Mouse (Mus musculus) hindbrain, embryonic 15.5 days (tissue): ENCODE results near the gene Aars2. TPM values are rescaled to one million over a fixed set of nuclear protein-coding genes. Genes with fewer than 3 reads are reported as not detected.

Experiments
- ATAC-seq: fragments of 200-750 bp; cut with Nextera tagmentation; 2 replicates; pipeline ENCODE4 v1.8.0; 2017; ENCODE audit warnings: low read depth, moderate number of reproducible peaks, moderate TSS enrichment; ENCODE audit not compliant: low FRiP score
- H3K27ac ChIP-seq: fragments of 300-500 bp; sonication (generic); replicated peaks from 2 replicates; pipeline ENCODE4 v1.5.1; 2015; ENCODE audit warnings: mild to moderate bottlenecking, inconsistent platforms
- H3K27me3 ChIP-seq: fragments of 300-500 bp; sonication (generic); 2 replicates; pipeline ENCODE4 v1.6.1; 2015; ENCODE audit warnings: control low read depth, inconsistent platforms
- H3K36me3 ChIP-seq: fragments of 300-500 bp; sonication (generic); 2 replicates; pipeline ENCODE4 v1.6.1; 2015; ENCODE audit warnings: control low read depth, inconsistent platforms
- H3K4me1 ChIP-seq: fragments of 300-500 bp; sonication (generic); replicated peaks from 2 replicates; pipeline ENCODE4 v1.6.1; 2015; ENCODE audit warnings: control low read depth, inconsistent platforms
- H3K4me2 ChIP-seq: fragments of 300-500 bp; sonication (generic); 2 replicates; pipeline ENCODE4 v1.6.1; 2015; ENCODE audit warnings: moderate library complexity, mild to moderate bottlenecking, inconsistent platforms
- H3K4me3 ChIP-seq: fragments of 300-500 bp; sonication (generic); 2 replicates; pipeline ENCODE4 v1.5.1; 2015; ENCODE audit warnings: mild to moderate bottlenecking, inconsistent platforms
- H3K9ac ChIP-seq: fragments of 300-500 bp; sonication (generic); 2 replicates; pipeline ENCODE4 v1.6.1; 2015; ENCODE audit warnings: inconsistent platforms
- H3K9me3 ChIP-seq: fragments of 300-500 bp; sonication (generic); 2 replicates; pipeline ENCODE4 v1.6.1; 2016; ENCODE audit warnings: control low read depth, inconsistent platforms
- WGBS: fragments of 180-500 bp; shearing (Covaris S2); methylation state at CpG from one replicate; pipeline ENCODE4 v1.1.7; 2015; 5-methylcytosine and 5-hydroxymethylcytosine counted together
- polyA plus RNA-seq: library from polyadenylated mRNA; unstranded; fragments of >200 nt; fragmentation: Nextera tagmentation; extraction: Ambion mirVana; gene quantifications from 2 replicates; pipeline ENCODE4 v1.2.1, GENCODE M21; 2015

Aars2 gene
- polyA plus RNA-seq: 19.4 and 19.9 TPM in 2 replicates

GRCm38 (mm10) chr17:45506700-45507189 is at the start of gene Aars2:
Aars2 (plus strand) TSS chr17:45506841.
- H3K27me3 ChIP-seq: no peaks in the 10 kb centered on the region
- H3K36me3 ChIP-seq: peaks cover 2% of the 10 kb centered on the region; the same call in 1 of the 2 replicates
- H3K4me1 ChIP-seq: peaks cover 14% of the 10 kb centered on the region
- H3K4me3 ChIP-seq: peak within 1 kb of the TSS; percentile 77
- peak within 1 kb of the TSS; percentile 79 for H3K9ac ChIP-seq
- ATAC-seq: peak; percentile 96
- H3K27ac ChIP-seq: peak within 1 kb of the TSS; percentile 95
- H3K4me2 ChIP-seq: peak within 1 kb of the TSS; percentile 52
- 0% methylated on average over 42 of the region's 42 CpGs for WGBS
- H3K9me3 ChIP-seq: no peaks in the 10 kb centered on the region

- WGBS: 91% methylated on average over 5 of the region's 5 CpGs
- Histone ChIP-seq H3K36me3 (no peaks in the 10 kb centered on the region), H3K4me2 (no peak overlapping the region), H3K27ac (peak overlapping the region; percentile 37; the same call in 1 of the 2 replicates), H3K4me1 (peaks cover 6% of the 10 kb centered on the region), H3K9ac (no peak overlapping the region), H3K9me3 (no peaks in the 10 kb centered on the region), H3K4me3 (no peak overlapping the region), H3K27me3 (no peaks in the 10 kb centered on the region)
- ATAC-seq: no peak
These were observed 49.2 kb upstream of the Aars2 start for GRCm38 (mm10) chr17:45457487-45457886.

- no peaks in the 10 kb centered on the region for H3K27me3 ChIP-seq
- H3K9me3 ChIP-seq: no peaks in the 10 kb centered on the region
- H3K4me2 ChIP-seq: no peak overlapping the region
- no peak overlapping the region for H3K9ac ChIP-seq
- no peak overlapping the region for H3K4me3 ChIP-seq
- H3K27ac ChIP-seq: no peak overlapping the region
- peaks cover 6% of the 10 kb centered on the region for H3K4me1 ChIP-seq
- WGBS: 84% methylated on average over 4 of the region's 4 CpGs
- no peak for ATAC-seq
- no peaks in the 10 kb centered on the region for H3K36me3 ChIP-seq
These were observed 48.1 kb upstream of the Aars2 start for GRCm38 (mm10) chr17:45458516-45458915.

- ATAC-seq: no peak
- Histone ChIP-seq H3K9me3 (no peaks in the 10 kb centered on the region), H3K4me1 (peaks cover 6% of the 10 kb centered on the region), H3K27me3 (no peaks in the 10 kb centered on the region), H3K36me3 (no peaks in the 10 kb centered on the region), H3K9ac (no peak overlapping the region), H3K4me3 (no peak overlapping the region), H3K27ac (no peak overlapping the region), H3K4me2 (no peak overlapping the region)
- WGBS: 94% methylated on average over 8 of the region's 8 CpGs
These were observed 47.6 kb upstream of the Aars2 start for GRCm38 (mm10) chr17:45459062-45459461.

- H3K27me3 ChIP-seq: no peaks in the 10 kb centered on the region
- no peaks in the 10 kb centered on the region for H3K9me3 ChIP-seq
- 91% methylated on average over 4 of the region's 4 CpGs for WGBS
- ATAC-seq: no peak
- no peaks in the 10 kb centered on the region for H3K36me3 ChIP-seq
- no peak overlapping the region for H3K27ac ChIP-seq
- no peaks in the 10 kb centered on the region for H3K4me1 ChIP-seq
- H3K4me2 ChIP-seq: no peak overlapping the region
- H3K4me3 ChIP-seq: no peak overlapping the region
- no peak overlapping the region for H3K9ac ChIP-seq
These were observed 44.1 kb upstream of the Aars2 start for GRCm38 (mm10) chr17:45462506-45462905.

GRCm38 (mm10) chr17:45464255-45464654 is 42.4 kb upstream of the Aars2 start:
- H3K4me1 ChIP-seq: no peaks in the 10 kb centered on the region
- no peak for ATAC-seq
- H3K4me3 ChIP-seq: no peak overlapping the region
- no peaks in the 10 kb centered on the region for H3K36me3 ChIP-seq
- H3K27me3 ChIP-seq: no peaks in the 10 kb centered on the region
- WGBS: 86% methylated on average over 9 of the region's 9 CpGs
- H3K9ac ChIP-seq: no peak overlapping the region
- H3K9me3 ChIP-seq: no peaks in the 10 kb centered on the region
- H3K4me2 ChIP-seq: no peak overlapping the region
- no peak overlapping the region for H3K27ac ChIP-seq

- no peak for ATAC-seq
- no peak overlapping the region for H3K9ac ChIP-seq
- H3K4me3 ChIP-seq: no peak overlapping the region
- H3K27ac ChIP-seq: no peak overlapping the region
- 74% methylated on average over 2 of the region's 2 CpGs for WGBS
- no peaks in the 10 kb centered on the region for H3K27me3 ChIP-seq
- H3K4me2 ChIP-seq: no peak overlapping the region
- H3K4me1 ChIP-seq: no peaks in the 10 kb centered on the region
- no peaks in the 10 kb centered on the region for H3K9me3 ChIP-seq
- H3K36me3 ChIP-seq: no peaks in the 10 kb centered on the region
These were observed 39.9 kb upstream of the Aars2 start for GRCm38 (mm10) chr17:45466701-45467100.

GRCm38 (mm10) chr17:45468302-45468701 is 38.3 kb upstream of the Aars2 start:
- no peak for ATAC-seq
- no peaks in the 10 kb centered on the region for H3K9me3 ChIP-seq
- H3K36me3 ChIP-seq: no peaks in the 10 kb centered on the region
- WGBS: 90% methylated on average over 5 of the region's 5 CpGs
- H3K4me3 ChIP-seq: no peak overlapping the region
- H3K4me2 ChIP-seq: no peak overlapping the region
- no peak overlapping the region for H3K27ac ChIP-seq
- H3K27me3 ChIP-seq: no peaks in the 10 kb centered on the region
- H3K4me1 ChIP-seq: no peaks in the 10 kb centered on the region
- H3K9ac ChIP-seq: no peak overlapping the region

- H3K4me3 ChIP-seq: no peak overlapping the region
- H3K9ac ChIP-seq: no peak overlapping the region
- H3K27me3 ChIP-seq: no peaks in the 10 kb centered on the region
- H3K9me3 ChIP-seq: no peaks in the 10 kb centered on the region
- no peaks in the 10 kb centered on the region for H3K36me3 ChIP-seq
- WGBS: 87% methylated on average over 7 of the region's 7 CpGs
- H3K4me1 ChIP-seq: peaks cover 15% of the 10 kb centered on the region; the same call in 1 of the 2 replicates
- no peak overlapping the region for H3K27ac ChIP-seq
- no peak overlapping the region for H3K4me2 ChIP-seq
- ATAC-seq: no peak
These were observed 35.9 kb upstream of the Aars2 start for GRCm38 (mm10) chr17:45470726-45471125.

- ATAC-seq: no peak
- Histone ChIP-seq H3K27ac (no peak overlapping the region), H3K9ac (no peak overlapping the region), H3K4me2 (peak overlapping the region; percentile 61; the same call in 1 of the 2 replicates), H3K36me3 (no peaks in the 10 kb centered on the region), H3K9me3 (no peaks in the 10 kb centered on the region), H3K4me1 (peaks cover 15% of the 10 kb centered on the region; the same call in 1 of the 2 replicates), H3K27me3 (no peaks in the 10 kb centered on the region), H3K4me3 (no peak overlapping the region)
- WGBS: 76% methylated on average over 6 of the region's 6 CpGs
These were observed 33.0 kb upstream of the Aars2 start for GRCm38 (mm10) chr17:45473667-45474066.

- 69% methylated on average over 8 of the region's 8 CpGs for WGBS
- ATAC-seq: peak; percentile 10; the same call in 1 of the 2 replicates
- Histone ChIP-seq H3K4me1 (peaks cover 15% of the 10 kb centered on the region; the same call in 1 of the 2 replicates), H3K36me3 (no peaks in the 10 kb centered on the region), H3K27ac (peak overlapping the region; percentile 72), H3K4me3 (peak overlapping the region; percentile 34), H3K27me3 (no peaks in the 10 kb centered on the region), H3K4me2 (peak overlapping the region; percentile 61), H3K9ac (no peak overlapping the region), H3K9me3 (no peaks in the 10 kb centered on the region)
These were observed 32.5 kb upstream of the Aars2 start for GRCm38 (mm10) chr17:45474146-45474545.

GRCm38 (mm10) chr17:45474669-45475465 is 31.8 kb upstream of the Aars2 start, which contains the start of gene Spats1:
Spats1 (minus strand) TSS chr17:45475415.
- Histone ChIP-seq H3K9ac (peak within 1 kb of the TSS; percentile 28; the same call in 1 of the 2 replicates), H3K4me3 (peak within 1 kb of the TSS; percentile 34), H3K27ac (peak within 1 kb of the TSS; percentile 72), H3K9me3 (no peaks in the 10 kb centered on the region), H3K36me3 (no peaks in the 10 kb centered on the region), H3K4me2 (peak within 1 kb of the TSS; percentile 61), H3K4me1 (peaks cover 15% of the 10 kb centered on the region; the same call in 1 of the 2 replicates), H3K27me3 (no peaks in the 10 kb centered on the region)
- 3% methylated on average over 30 of the region's 30 CpGs for WGBS
- peak; percentile 87 for ATAC-seq
